Mouse (Mus musculus): ENCODE results near the gene Paqr7.
A peak's percentile ranks its signal among the peaks of the same experiment; 100 is the strongest.

Paqr7 gene

GRCm38 (mm10) chr4:134534932-134535786 lies 38.7 kb downstream of the Paqr7 start, which contains the start of gene Mtfr1l:
Gene Mtfr1l, minus strand, starts transcription at chr4:134535387.
- DNase-seq (ENCODE audit: low spot score in 2 of 2): peak; percentile 96

GRCm38 (mm10) chr4:134535787-134536151 lies 39.3 kb downstream of the Paqr7 start:
- DNase-seq (ENCODE audit: low spot score in 2 of 2): peak; percentile 53 to 64

GRCm38 (mm10) chr4:134538997-134539580 lies 42.6 kb downstream of the Paqr7 start:
- no peak for DNase-seq (ENCODE audit: low spot score in 2 of 2)

GRCm38 (mm10) chr4:134542726-134543125 lies 46.2 kb downstream of the Paqr7 start:
- DNase-seq (ENCODE audit: low spot score in 2 of 2): no peak

GRCm38 (mm10) chr4:134543261-134543660 lies 46.8 kb downstream of the Paqr7 start:
- DNase-seq (ENCODE audit: low spot score in 2 of 2): peak; percentile 96 to 97

GRCm38 (mm10) chr4:134546814-134547705 lies 50.6 kb downstream of the Paqr7 start:
- DNase-seq (ENCODE audit: low spot score in 2 of 2): no peak

GRCm38 (mm10) chr4:134548169-134548938 lies 51.9 kb downstream of the Paqr7 start:
- DNase-seq (ENCODE audit: low spot score in 2 of 2): no peak

GRCm38 (mm10) chr4:134549899-134550298 lies 53.4 kb downstream of the Paqr7 start:
- no peak for DNase-seq (ENCODE audit: low spot score in 2 of 2)

- no peak for DNase-seq (ENCODE audit: low spot score in 2 of 2)
Measured at GRCm38 (mm10) chr4:134551494-134552316, 55.2 kb downstream of the Paqr7 start, which contains the start of gene Selenon. Gene Selenon, minus strand, starts transcription at chr4:134552166.

- no peak for DNase-seq (ENCODE audit: low spot score in 2 of 2)
Measured at GRCm38 (mm10) chr4:134553631-134554030, 57.1 kb downstream of the Paqr7 start.

- DNase-seq (ENCODE audit: low spot score in 2 of 2): no peak
Measured at GRCm38 (mm10) chr4:134555956-134556580, 59.6 kb downstream of the Paqr7 start.

GRCm38 (mm10) chr4:134557626-134558249 lies 61.2 kb downstream of the Paqr7 start:
- DNase-seq (ENCODE audit: low spot score in 2 of 2): no peak

GRCm38 (mm10) chr4:134558570-134559113 lies 62.1 kb downstream of the Paqr7 start:
- DNase-seq (ENCODE audit: low spot score in 2 of 2): no peak

- no peak for DNase-seq (ENCODE audit: low spot score in 2 of 2)
Measured at GRCm38 (mm10) chr4:134559154-134559553, 62.7 kb downstream of the Paqr7 start.
